Mouse (Mus musculus) embryonic stem cell, embryonic (primary cell): Measurements from ENCODE around the gene Numa1.
"Not testable (repeated sequence)": the region's sequence is repeated elsewhere in the genome, so short reads cannot be mapped to it uniquely, and the experiment has no call there.

Experiments used
- CTCF ChIA-PET, 4 experiments: fragments of 300-600 bp in 2 of 4; fragments of 350-600 bp in 2 of 4; sonication (Branson Sonifier 250); formaldehyde crosslinking; loops; one replicate each; lab custom pipeline; 2022; ENCODE audit warnings: inconsistent platforms in 2 of 4; lab: Charles Lee
- POLR2A ChIA-PET, 4 experiments: fragments of 300-600 bp in 2 of 4; fragments of 350-600 bp in 2 of 4; sonication (Branson Sonifier 250); formaldehyde crosslinking; loops; one replicate each; lab custom pipeline; 2022; ENCODE audit warnings: antibody characterized with exemption in 4 of 4, inconsistent platforms in 1 of 4; lab: Charles Lee

Numa1 gene

GRCm38 (mm10) chr7:101911982-101912381 is 21.9 kb upstream of the Numa1 start:
- ChIA-PET POLR2A (interaction anchor here in 2 of 4 experiments (1.1 to 14.2 kb wide), 10 partner anchors 11 to 248 kb away, joined by 3 to 105 read pairs (median 4); partner anchors contain the start of genes Anapc15 (in 1 of the 2), Clpb (in 1 of the 2) and Inppl1 (in 1 of the 2)), CTCF (interaction anchor here in 3 of 4 experiments (0.6 to 1.4 kb wide), 8 partner anchors 11 to 258 kb away, joined by 3 to 6 read pairs (median 3); no protein-coding TSS in a partner anchor)

GRCm38 (mm10) chr7:101918071-101918470 is 15.8 kb upstream of the Numa1 start:
- CTCF ChIA-PET: interaction anchor here (0.6 to 2.3 kb wide), 27 partner anchors 8 to 1298 kb away, joined by 3 to 12 read pairs (median 3); partner anchors contain the start of gene Clpb (in 1 of the 4)
- POLR2A ChIA-PET: interaction anchor here in 2 of 4 experiments (0.6 to 14.2 kb wide), 18 partner anchors 9 to 116 kb away, joined by 3 to 105 read pairs (median 4); partner anchors contain the start of genes Lamtor1 (in 2 of the 2), Tomt (in 2 of the 2), Anapc15 (in 1 of the 2) and Lrrc51 (in 1 of the 2)

DNA sequence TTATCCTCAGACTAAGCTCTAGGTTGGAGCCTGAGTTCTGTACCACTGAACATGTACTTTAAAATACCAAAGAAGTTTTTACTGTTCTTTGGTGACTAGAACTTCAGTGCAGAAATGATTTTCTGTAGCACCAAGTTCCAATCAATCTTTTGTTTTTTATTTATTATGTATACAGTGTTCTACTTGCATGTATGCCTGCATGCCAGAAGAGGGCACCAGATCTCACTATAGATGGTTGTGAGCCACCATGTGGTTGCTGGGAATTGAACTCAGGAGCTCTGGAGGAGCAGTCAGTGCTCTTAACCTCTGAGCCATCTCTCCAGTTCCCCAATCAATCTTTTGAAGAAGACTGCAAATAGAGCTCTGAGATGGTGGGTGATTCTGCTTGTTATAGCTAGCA is 8.0 kb upstream of the Numa1 start:
- ChIA-PET POLR2A (interaction anchor here in 3 of 4 experiments (0.6 to 1.3 kb wide), 7 partner anchors 12 to 276 kb away, joined by 3 to 7 read pairs (median 4); partner anchors contain the start of genes Anapc15 (in 1 of the 3), Lamtor1 (in 1 of the 3) and Tomt (in 1 of the 3)), CTCF (interaction anchor here in 3 of 4 experiments (0.6 to 1.6 kb wide), 9 partner anchors 8 to 536 kb away, joined by 3 to 7 read pairs (median 3); no protein-coding TSS in a partner anchor)

DNA sequence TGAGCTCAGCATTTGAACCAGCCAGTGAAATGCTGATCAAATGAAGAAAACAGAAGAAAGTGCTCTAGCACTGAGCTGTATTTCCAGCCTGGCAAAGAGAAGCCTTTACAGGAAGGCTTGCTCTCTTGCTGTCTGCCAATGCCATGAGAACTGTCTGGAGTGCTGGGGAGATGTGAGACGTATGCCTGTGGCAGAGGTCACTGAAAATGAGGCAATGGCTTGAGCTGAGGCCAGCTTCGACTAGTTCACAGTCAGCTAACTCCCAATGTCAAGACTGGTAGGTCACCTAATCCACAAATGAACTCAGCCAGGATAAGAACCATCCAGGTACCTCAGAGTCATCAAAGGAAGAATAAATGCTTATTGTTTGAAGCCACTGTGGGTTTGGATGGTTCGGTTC is 5.8 kb upstream of the Numa1 start:
- CTCF ChIA-PET: interaction anchor here in 3 of 4 experiments (1.2 to 2.4 kb wide), 3 partner anchors 10 to 184 kb away, joined by 3 to 12 read pairs (median 5); no protein-coding TSS in a partner anchor
- POLR2A ChIA-PET: interaction anchor here in 3 of 4 experiments (0.6 to 2.5 kb wide), 15 partner anchors 8 to 319 kb away, joined by 3 to 8 read pairs (median 3); partner anchors contain the start of gene Lamtor1 (in 1 of the 3)

DNA sequence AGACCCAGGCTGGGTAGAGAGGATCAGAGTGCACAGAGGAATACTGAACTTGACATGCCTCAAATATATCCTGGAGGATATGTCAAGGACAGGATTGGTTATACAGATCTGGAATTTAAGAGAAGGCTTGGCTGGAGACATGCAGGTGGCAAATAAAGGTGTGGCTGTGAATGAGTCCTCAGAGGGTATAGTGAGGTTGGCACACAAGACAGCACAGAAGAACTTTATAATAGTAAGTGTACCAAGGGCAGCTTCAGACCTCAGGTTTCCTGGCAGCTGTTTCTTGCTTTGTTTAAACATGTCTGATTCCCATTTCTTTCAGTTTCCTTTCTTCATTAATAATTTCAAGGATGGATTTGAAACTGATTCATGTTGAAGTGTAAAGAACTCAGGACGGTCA is 1.4 kb upstream of the Numa1 start:
- POLR2A ChIA-PET: interaction anchor here in 2 of 4 experiments (0.8 to 1.5 kb wide), 9 partner anchors 10 to 133 kb away, joined by 3 to 5 read pairs (median 4); partner anchors contain the start of genes Lamtor1 (in 1 of the 2), Rnf121 (in 1 of the 2), Xndc1 (in 1 of the 2) and Xntrpc (in 1 of the 2)
- CTCF ChIA-PET: no interaction called here

GRCm38 (mm10) chr7:101933300-101933699 is 611 bp upstream of the Numa1 start:
- CTCF ChIA-PET: no interaction called here
- POLR2A ChIA-PET: interaction anchor here in 2 of 4 experiments (0.8 to 1.5 kb wide), 11 partner anchors 11 to 133 kb away, joined by 3 to 5 read pairs (median 4); partner anchors contain the start of genes Lamtor1 (in 1 of the 2), Rnf121 (in 1 of the 2), Xndc1 (in 1 of the 2) and Xntrpc (in 1 of the 2)

- POLR2A ChIA-PET: interaction anchor here in 1 of 4 experiments (2.3 kb wide), 1 partner anchor 10 kb away, joined by 9 read pairs; no protein-coding TSS in a partner anchor
- CTCF ChIA-PET: interaction anchor here in 2 of 4 experiments (0.5 to 0.6 kb wide), 2 partner anchors 73 to 80 kb away, joined by 3 read pairs; partner anchors contain the start of gene Anapc15 (in 1 of the 2)
Measured at GRCm38 (mm10) chr7:101935957-101936356, 2.0 kb downstream of the Numa1 start.

DNA sequence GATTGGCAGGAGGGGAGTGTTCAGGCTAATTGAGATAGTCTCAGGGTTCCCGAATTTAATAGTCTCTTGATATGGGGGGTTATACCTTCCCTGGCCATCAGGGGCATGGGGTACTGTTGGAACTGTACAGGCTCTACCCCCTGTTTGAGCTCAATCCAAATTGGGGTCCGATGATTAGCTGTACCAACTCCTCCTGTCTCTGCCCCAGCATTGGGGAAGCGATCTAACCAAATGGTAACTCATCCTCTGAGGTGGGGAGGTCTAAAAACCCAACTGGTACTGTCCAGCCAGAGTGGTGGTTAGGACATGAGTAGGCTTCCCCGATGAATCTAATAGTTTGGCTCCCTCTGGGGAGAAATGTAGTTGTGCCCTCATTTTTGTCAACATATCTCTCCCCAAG is 3.1 kb downstream of the Numa1 start:
- CTCF ChIA-PET: interaction anchor here in 1 of 4 experiments (0.9 kb wide), 1 partner anchor 270 kb away, joined by 3 read pairs; no protein-coding TSS in a partner anchor
- POLR2A ChIA-PET: interaction anchor here in 2 of 4 experiments (1.0 to 2.3 kb wide), 6 partner anchors 9 to 274 kb away, joined by 3 to 9 read pairs (median 3); no protein-coding TSS in a partner anchor

GRCm38 (mm10) chr7:101937569-101937968 is 3.7 kb downstream of the Numa1 start:
- ChIA-PET POLR2A (interaction anchor here in 2 of 4 experiments (1.0 to 2.3 kb wide), 6 partner anchors 8 to 273 kb away, joined by 3 to 9 read pairs (median 3); no protein-coding TSS in a partner anchor), CTCF (interaction anchor here in 1 of 4 experiments (0.9 kb wide), 1 partner anchor 271 kb away, joined by 3 read pairs; no protein-coding TSS in a partner anchor)

- CTCF ChIA-PET: interaction anchor here in 1 of 4 experiments (0.6 kb wide), 1 partner anchor 22 kb away, joined by 3 read pairs; no protein-coding TSS in a partner anchor
Measured at GRCm38 (mm10) chr7:101938348-101938747, 4.4 kb downstream of the Numa1 start.

DNA sequence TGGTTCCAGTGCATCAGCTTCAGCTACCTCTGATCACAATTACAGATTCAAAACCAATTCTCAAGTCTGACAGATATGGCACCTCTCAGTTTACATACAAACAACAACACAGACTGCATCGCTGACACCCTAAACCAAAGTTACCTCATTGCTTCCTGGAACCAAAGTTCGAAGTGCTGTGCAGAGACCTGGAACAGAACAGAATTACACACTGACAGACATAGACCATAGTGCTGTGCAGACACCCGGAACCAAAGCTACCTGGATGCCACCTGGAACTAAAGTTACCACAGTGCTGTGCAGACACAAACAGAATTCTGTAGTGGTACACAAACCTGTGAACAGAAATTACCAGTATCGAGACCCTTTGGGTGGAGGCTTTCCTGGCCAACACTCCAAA is 5.8 kb downstream of the Numa1 start:
- ChIA-PET CTCF (interaction anchor here in 1 of 4 experiments (0.6 to 0.7 kb wide), 2 partner anchors 18 to 96 kb away, joined by 5 to 9 read pairs; no protein-coding TSS in a partner anchor), POLR2A (interaction anchor here in 2 of 4 experiments (0.5 to 2.2 kb wide), 12 partner anchors 9 to 168 kb away, joined by 3 to 8 read pairs (median 4); partner anchors contain the start of genes Rnf121 (in 1 of the 2), Xndc1 (in 1 of the 2) and Xntrpc (in 1 of the 2))

More at GRCm38 (mm10) chr7:101938348-101938747, 4.4 kb downstream of the Numa1 start:
- POLR2A ChIA-PET: interaction anchor here in 3 of 4 experiments (0.6 to 2.2 kb wide), 6 partner anchors 10 to 528 kb away, joined by 3 to 5 read pairs (median 4); no protein-coding TSS in a partner anchor

GRCm38 (mm10) chr7:101949008-101949407 is 15.1 kb downstream of the Numa1 start:
- POLR2A ChIA-PET: interaction anchor here in 3 of 4 experiments (0.6 to 1.3 kb wide), 4 partner anchors 10 to 478 kb away, joined by 3 to 5 read pairs (median 4); no protein-coding TSS in a partner anchor
- CTCF ChIA-PET: not testable (repeated sequence)

- POLR2A ChIA-PET: interaction anchor here in 2 of 4 experiments (0.7 to 1.1 kb wide), 2 partner anchors 12 to 264 kb away, joined by 3 read pairs; no protein-coding TSS in a partner anchor
- CTCF ChIA-PET: interaction anchor here in 1 of 4 experiments (0.6 kb wide), 1 partner anchor 995 kb away, joined by 3 read pairs; no protein-coding TSS in a partner anchor
Measured at GRCm38 (mm10) chr7:101951648-101952047, 17.7 kb downstream of the Numa1 start.

DNA sequence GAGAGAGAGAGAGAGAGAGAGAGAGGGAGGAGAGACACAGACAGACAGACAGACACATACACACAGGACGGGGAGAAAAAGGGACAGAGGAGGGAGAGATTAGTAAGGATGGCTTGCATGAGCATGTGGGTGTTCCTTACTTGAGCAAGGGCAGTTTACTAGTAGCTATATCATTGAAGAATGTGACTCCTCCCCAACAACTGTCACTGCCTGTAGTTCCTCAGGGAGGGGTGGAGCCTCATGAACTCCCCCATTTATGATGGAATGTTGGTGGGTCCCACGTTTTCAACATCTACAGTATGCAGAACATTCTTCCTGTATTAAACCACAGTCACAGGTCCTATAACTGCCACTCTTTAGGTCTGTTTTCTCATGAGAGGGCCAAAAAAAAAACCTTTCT is 18.2 kb downstream of the Numa1 start:
- ChIA-PET POLR2A (interaction anchor here in 3 of 4 experiments (0.6 to 1.3 kb wide), 6 partner anchors 13 to 182 kb away, joined by 3 to 4 read pairs (median 3); partner anchors contain the start of gene Lamtor1 (in 1 of the 3)), CTCF (interaction anchor here in 2 of 4 experiments (0.6 to 0.9 kb wide), 4 partner anchors 9 to 1432 kb away, joined by 3 to 6 read pairs (median 4); no protein-coding TSS in a partner anchor)

DNA sequence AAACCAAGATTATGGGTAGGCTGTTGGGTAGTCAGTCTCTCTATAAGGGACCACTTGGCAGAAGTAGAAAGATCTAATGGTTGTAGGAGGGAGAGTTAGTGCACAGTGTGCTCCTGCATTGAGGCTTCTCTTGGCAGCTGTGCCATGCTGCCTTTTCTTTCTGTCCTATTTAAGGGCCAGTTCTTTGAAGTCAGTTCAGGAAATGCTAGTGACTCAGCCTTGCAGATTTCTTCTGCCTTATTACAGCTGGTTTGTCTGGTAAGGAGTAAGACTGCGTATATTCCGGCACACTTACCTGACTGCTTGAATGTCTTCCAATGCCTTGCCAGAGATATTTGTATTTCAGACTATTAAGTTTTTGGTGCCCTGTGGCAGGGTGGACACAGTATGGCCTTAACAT is 20.3 kb downstream of the Numa1 start:
- ChIA-PET CTCF (interaction anchor here in 1 of 4 experiments (0.6 kb wide), 1 partner anchor 11 kb away, joined by 4 read pairs; no protein-coding TSS in a partner anchor), POLR2A (interaction anchor here in 1 of 4 experiments (1.0 to 1.1 kb wide), 2 partner anchors 14 to 45 kb away, joined by 3 to 5 read pairs; no protein-coding TSS in a partner anchor)

GRCm38 (mm10) chr7:101955276-101955675 is 21.4 kb downstream of the Numa1 start:
- ChIA-PET CTCF (no interaction called here), POLR2A (interaction anchor here in 1 of 4 experiments (0.9 to 1.2 kb wide), 2 partner anchors 9 to 13 kb away, joined by 3 read pairs; no protein-coding TSS in a partner anchor)

- ChIA-PET CTCF (interaction anchor here in 1 of 4 experiments (1.0 to 1.1 kb wide), 2 partner anchors 12 to 37 kb away, joined by 3 to 4 read pairs; no protein-coding TSS in a partner anchor), POLR2A (interaction anchor here in 1 of 4 experiments (0.7 to 1.2 kb wide), 2 partner anchors 9 to 40 kb away, joined by 3 read pairs; no protein-coding TSS in a partner anchor)
Measured at GRCm38 (mm10) chr7:101955862-101956261, 22.0 kb downstream of the Numa1 start.
